Mouse (Mus musculus) c-Kit-negative CD71-positive TER-119-positive erythroid progenitor cells, embryonic 14.5 days (primary cell): ENCODE data around the gene Sema3f.

Experiments used
- DNase-seq: peaks from one replicate; pipeline ENCODE4 v3.0.0-alpha.2; 2013; ENCODE audit warnings: low read depth, low spot score

Gene Sema3f

DNA sequence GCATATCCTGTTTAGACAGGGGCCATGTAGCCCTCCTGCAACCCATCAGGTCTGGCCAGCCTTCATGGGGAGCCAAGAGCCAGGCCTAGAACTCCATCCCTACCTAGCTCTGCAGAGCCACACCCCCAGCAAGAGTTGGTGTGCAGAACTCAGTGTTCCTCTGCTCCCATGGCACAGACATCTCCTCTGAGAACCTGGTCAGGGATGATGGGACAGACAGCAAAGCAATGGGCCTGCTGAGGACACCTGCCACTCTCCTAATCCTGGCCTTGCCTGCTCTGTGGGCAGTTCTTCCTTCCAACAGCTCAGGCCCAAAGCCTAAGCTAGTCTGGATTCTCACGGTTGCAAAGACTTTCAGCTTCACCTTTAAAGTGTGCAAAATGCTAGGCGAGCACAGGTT is 5.4 kb upstream of the Sema3f start:
- DNase-seq = no peak

DNA sequence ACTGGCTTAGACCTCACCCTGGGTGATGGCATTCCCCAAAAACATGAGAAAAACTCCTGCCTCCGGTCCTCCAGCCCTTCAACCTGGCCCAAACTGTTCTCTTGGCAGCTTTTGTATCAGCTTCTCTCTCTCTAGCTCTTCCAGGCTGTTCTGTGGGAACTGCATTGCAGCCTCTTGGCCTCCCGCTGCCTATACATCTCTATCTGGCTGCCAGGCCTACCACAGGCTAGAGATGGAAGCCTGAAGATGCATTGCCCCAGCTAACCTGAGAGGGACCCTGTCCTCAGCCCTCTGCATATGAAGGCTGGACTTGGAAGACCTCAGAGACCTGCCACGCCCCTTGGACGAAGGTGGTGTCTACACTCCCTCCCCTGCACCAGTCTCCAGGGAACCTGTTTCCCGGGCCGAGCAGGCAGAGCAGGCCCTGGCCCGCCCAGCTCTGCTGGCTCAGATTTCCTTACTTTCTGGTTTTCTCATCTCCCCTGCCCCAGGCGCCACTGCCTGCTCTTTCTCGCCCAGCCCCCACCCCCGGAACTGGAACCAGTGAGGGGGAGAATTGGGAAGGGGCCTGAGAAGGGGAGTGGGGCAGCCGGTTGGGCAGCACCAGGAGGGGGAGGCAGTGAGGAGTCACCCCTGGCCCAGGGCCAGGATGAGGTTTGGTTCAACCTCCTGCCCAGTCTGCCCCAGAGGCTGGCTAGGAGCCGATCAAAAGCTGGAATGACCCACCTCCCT is 4.1 kb upstream of the Sema3f start:
- no peak for DNase-seq

DNA sequence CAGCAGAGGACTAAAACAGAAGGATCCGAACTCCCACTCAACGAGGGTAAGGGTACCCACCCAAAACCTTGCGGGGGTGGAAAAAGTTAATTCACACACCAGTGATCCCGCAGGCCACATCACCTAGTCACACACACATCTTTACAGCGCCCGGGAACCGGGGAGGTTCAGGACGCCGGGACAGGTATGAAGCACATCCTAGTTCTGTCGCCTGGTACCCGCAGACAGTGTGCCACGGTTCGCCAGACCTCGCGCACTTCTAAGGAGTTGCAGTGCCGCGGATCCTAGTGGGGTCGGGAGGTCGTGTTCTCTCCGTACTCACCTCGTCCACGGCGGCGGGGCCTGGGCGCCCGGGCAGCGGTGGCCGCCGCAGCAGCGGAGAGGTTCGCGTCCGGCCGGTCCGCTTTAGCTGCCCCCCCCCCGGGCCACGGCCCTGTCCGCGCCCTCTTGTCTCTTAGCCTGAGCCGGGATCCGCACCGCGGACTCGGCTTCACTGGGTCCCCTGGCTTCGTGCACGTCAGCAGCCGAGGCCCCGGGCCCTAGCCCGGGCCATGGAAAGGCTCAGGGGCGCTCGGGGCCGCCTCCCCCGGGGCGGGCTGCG is 1.1 kb downstream of the Sema3f start:
- no peak for DNase-seq

DNA sequence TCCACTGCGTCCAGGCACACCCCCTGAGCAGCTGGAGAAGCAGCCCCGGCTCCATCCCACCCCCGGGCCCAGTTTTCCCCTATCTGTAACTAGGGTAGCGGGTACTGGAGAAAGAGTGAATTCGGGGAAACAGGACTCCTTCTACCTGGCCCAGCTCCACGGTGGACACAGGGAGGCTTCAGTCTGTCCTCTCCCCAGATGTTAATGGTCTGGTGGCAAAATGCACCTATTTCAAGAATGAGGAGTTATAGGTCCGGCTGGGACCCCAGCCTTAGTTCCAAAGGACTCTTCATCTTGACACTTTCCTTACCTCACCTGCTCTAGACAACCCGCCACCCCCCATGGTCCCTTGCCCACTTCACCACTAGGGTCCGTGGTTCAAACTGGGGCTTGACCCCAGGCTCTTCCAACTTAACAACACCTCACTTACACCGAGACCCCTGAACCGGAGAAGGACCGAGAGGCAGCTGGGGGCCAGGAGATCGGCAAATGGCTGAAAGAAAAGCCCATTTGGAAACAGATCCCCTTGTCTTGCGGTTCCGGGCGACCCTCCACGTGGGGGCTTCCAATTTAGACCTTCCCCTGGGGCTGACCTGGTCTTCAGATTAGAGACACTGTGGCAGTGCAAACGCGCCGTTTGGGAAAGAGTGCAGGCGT is 1.7 kb downstream of the Sema3f start:
- no peak for DNase-seq

DNA sequence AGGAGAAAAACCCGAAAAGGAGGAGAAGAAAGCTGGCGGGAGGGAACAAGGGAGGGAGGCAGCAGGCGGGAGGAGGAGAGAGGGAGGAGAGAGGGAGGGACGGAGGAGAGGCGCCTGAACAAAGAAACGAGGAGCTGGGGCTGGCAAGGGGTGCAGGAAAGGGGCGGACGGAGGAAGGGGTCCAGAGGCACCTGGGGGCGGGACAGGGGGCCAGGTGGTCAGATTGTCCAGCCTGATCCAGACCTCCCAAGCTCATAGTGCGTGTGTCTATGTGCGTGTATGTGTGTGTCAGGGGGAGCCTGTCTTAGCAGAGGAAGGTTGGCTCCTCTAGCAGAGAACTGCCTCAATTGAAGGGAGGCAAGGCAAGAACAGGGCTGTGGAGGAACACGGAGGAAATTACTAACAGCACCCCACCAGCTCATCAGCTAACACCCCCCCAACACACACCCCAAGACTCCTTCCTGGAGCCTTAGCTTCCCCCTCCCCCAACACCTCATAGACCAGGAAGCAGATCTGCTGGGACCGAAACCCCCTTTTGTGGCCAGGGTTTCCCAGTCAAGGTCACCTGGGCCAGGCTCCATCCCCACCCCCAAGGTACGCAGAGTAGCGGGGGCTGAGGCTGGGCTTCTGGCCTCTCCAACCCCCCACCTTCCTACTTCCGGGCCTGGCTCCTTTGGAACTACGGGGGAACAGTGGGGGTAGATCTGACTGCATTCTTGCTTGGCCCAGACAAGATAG is 2.4 kb downstream of the Sema3f start:
- no peak for DNase-seq

DNA sequence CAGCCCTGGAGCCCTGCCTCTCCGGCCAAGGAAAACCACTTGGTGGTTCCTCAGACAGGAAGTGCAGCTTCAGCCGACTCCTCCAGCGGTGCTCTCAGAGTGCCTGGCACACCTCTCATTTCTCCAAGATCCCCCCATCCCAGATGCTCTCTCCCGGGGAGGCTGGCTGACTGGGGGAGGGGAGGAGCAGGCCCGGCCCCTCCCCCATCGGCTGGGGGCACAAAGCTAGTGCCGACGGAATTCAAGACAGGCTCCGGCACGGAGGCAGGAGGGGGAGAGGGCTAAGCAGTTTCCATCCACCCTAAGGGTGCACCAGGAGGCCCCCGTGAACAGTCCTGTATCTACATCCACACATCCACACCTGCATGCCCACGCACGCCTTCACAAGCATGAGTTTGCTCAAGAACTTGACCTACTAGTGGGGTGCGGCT is 3.5 kb downstream of the Sema3f start:
- DNase-seq = no peak

DNA sequence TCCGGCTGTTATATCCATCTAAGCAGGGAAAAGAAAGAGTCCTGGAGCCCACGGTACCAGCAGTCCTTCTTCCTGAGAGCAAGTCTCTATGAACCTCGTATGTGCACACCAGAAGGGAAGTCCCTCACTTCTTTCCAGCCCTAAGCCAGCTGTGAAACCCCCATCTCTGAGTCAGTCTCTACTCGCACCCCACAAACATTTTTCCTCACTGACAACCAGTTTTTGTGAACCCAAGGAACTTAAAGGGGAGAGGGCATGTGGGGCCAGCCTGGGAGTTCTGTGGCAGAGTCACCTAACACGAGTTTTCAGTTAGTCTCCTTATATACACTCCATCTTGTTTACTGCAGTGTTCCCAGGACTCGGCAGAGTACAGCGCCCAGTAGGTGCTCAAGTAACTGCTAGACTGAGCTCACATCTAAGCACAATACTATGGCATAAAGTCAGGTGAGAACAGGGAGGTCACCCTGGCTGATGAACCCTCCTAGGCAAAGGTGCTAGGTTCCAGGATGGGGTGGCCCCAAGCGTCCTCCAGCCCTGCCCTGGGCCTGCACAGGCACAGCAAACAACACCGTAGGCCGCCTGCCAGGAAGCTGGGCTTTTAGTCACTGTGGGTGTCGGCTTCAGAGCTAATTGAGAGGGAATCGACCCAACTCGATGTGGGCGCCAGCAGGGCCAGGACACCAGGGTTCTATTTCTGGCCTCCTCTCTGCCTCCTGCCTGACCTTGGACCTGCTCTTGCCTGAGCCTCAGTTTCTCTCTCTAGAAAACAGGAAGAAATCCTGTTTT is 6.7 kb downstream of the Sema3f start:
- DNase-seq = no peak

DNA sequence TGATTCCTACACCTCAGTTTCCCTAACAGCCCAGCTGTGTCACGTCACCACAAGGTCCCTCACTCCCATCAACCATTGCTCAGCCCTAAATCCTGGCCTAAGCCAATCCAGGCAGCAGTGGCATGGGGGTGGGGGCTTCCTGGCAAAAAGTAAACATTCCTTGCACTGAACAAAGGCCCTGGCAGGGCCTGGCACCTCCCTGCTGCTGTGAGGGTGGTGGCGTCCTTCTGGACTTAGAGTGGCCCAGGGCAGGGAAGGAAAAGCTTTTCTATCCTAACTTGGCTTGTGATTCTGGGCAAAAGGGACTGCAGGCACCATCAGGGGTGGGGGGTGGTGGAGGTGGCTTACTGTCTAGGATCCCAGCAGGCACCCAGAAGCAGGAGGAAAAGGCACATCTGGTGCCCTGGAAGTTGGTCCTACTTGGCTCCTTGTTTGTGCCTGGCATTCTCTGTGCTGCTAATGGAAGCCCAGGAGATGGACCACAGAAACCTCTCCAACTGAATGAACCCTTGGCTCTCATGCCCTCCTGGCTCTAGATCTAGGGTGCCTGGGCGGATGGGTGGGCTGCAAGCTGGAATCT is 7.6 kb downstream of the Sema3f start:
- DNase-seq = no peak

DNA sequence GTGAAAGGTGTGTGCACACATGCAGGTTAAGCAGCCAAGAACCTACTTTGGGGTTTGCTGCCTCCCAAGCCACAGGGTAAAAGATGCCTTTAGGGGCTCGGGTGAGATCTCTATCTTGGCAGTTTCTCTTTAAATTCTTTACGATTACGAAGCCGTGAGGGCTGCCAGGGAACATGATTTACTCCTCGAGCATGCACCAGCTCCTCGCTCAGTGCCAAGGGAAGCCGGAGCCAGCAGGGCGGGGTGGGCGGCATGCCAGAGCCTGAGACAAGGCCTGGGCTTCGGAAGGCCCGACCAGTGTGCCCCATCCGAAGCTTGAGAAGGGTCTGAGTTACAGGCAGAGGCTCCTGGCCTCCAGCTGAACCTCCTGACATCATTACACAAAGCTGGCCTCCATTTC is 8.7 kb downstream of the Sema3f start:
- no peak for DNase-seq

DNA sequence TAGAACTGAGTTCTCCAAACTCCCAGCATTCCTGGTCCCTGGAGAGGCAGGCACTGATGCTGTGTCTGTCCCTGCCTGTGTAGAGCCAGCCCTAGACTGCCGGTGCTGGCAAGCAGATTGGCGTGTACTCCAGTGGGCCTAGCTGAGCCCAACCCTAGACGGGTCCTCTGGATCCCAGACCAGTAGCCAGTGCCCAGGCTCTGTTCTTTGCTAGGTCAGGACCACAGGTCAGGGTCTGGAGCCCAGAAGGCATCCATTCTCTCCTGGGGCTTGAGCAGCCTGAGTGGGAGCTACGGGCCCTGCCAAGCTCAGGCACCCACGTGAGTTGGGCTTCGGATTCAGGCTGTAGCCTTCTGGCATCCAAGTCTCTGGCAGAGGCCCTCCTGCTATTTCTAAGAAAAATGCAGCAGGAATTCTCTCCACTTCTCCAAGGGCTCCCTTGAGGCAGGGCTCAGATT is 10.1 kb downstream of the Sema3f start:
- DNase-seq = no peak

DNA sequence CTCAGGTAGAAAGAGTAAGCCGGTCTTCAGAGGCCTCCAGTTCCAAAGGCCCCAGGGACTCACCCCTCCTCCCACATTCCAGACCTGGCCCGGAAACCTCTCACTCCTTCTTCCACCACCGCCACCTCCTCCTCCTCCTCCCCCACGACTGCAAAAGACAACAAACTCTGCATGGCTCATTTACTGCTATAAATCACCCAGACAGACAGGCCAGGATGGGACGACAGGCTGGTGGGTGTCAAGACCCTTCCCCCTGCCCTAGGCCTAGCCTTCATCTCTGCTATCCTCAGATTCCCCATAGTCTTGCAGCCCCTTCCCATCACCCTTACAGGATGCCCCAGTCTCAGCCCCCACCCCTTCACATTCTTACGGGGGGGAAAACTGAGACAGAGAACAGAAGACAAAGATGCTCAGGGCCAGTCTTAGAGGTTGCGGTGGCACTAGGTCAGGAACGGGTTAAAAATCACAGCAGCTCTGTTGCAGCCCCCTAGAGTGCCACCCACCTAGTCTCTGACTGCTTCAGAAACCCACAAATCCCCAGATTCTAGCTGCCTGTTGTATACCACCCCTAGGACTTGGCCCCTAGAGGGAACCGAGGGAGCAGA is 10.8 kb downstream of the Sema3f start:
- no peak for DNase-seq

DNA sequence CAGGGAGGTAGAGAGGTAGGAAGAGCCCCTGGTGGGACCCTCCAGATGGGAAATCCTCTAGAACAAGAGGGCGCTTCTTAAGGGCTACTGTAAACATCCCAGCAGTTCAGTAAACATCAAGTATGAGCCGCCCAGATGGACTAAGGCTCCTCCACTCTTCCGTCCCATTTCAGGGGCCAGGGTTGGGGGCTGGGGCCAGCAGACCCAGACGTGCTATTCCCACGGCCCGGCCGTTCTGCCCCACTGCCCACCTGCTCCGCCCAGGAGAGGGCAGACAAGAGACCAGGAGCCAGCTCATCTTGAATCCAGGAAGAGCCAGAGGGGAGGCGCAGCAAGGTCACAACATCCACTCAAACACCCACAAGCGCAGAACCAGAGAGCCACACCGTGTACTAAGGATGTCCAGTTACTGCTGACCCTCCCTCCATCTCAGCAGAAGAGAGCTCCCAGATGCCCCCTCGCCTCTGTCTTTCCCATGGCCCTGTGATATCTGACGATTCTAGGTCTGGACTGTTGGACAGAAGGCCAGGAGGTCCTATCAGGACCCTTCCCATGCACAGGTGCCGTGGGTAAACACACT is 11.6 kb downstream of the Sema3f start:
- DNase-seq = no peak

DNA sequence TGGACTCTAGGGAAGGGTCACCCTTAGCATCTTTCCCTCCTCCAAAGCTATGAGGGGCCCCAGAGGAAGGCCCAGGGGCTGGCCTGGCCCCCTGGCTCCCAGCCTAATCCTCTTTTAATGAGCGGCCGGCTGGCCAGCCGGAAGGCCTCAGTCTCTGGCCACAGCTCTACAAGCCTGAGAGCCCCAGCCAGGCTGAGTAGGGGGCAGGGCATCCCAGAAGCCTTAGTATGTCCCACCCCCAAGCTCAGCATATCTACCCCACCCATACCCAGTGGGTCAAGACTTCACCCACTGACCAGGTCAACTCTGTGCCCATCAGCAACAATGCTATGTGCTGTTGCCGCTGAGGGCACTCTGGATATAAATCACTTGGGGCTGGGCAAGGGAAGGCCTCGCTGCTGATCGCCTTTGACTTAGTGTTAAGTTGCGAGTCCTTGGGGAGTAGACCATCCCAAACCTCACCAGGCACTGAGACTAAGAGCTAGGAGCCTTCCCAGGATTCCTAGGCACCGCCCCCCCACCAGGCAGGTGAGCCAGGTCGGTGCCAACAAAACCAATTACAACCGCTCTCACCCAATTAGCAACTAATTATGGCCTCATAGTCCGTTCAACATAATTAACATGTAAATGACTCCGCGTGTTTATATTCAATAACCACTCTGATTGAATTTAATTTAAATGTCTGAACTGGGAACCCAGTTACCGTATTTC is 12.3 kb downstream of the Sema3f start:
- no peak for DNase-seq

DNA sequence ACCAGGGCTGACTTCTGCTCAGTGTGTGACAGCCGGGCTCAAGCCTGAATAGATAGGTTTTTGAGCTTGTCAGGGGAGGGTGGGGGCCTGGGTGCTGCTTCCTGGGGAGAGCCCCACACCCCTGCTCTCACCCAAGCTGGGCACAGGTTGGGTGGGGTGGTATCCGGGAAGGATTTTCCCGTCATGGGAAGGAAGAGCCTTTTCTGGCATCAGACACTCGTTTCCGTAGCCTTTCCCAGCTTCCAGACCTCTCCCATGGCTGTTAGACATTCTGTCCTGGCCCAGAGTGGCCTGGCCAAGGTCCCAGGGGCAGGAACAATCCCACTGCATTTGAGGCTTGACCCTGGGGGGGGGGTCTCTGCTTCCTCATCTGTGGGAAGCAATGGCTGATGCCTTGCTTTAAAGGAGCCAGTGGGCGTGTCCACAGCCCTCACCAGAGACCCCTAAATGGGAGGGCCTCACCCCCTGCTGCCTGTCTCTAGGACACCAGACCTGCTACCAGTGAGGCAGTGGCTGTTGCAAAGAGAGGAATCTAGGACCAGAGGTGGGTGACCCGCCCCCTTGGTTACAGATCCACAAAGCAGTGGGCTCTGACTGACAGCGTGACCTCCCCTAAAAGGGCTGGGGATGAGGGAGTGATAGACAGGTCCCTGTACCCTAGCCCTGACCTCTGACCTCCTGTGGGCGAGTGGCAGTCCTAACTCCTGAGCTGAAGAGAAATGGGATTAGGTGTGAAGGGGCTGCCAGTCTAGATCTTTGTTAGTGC is 13.2 kb downstream of the Sema3f start:
- no peak for DNase-seq

DNA sequence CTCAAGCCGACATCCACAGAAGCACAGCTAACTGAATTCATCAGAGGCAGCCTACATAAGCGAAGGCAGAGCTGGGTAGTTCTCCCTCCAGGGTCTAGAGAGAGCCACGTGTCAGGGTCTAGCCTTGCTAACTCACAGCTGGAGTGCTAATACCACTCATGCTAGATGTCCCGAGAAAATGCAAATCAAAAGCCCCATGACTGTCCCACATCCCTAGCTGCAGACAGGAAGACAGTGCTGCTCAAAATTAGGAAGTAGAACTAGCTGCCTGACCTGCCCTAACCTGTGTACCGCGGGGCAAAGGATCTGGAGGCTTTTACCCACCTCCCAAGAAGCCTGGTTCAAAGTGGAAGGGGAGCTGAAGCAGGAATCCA is 14.2 kb downstream of the Sema3f start:
- DNase-seq = no peak

DNA sequence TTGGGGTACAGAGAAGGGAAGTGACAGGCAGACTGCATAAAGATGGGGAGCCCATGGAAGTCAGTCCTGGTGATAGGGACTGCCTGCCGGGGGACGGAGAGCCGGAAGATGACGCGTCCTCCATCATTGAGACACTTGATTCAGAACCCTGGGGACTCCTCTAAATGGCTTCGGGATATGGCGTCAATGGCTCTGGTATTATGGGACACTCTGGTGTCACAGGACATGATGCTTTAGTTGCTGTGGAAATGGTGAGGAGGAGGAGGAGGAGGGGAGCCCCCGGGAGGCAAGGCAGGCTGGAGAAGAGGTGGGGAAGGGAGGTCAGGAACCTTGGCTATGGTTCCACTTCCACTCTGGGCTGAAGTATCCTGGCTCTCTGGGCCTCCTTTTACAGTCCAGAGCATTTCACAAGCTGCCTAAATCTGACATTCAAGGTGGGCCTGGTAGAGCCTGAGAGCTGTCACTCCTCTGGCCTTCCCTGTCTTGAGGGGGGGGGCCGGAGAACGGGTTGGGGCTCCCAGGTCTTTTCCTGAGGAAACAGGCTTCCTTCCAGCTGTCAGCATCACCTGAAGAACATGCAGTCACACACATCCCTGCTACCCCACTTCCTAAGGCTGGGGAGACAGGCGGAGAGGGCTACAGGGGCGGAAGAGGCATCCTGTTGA is 14.7 kb downstream of the Sema3f start:
- no peak for DNase-seq

DNA sequence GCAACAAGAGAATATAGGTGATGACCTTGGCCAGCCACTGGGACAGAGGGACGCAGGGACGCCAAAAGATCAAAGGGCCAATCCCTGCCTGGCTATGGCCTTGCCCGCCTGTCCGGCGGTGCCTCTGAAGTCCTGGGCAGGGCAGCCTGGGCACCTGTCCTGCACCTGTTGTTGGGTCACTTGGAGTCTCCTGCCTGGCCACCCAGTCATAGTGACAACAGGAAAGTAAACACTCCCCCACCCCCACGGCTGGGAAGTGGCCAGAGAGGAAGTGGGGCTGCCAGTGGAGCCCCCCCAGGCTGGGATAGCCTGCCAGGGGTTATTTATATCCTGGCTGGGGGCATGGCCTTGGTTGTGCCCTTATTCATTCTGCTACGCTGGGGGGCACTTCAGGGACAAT is 15.6 kb downstream of the Sema3f start:
- DNase-seq = no peak

DNA sequence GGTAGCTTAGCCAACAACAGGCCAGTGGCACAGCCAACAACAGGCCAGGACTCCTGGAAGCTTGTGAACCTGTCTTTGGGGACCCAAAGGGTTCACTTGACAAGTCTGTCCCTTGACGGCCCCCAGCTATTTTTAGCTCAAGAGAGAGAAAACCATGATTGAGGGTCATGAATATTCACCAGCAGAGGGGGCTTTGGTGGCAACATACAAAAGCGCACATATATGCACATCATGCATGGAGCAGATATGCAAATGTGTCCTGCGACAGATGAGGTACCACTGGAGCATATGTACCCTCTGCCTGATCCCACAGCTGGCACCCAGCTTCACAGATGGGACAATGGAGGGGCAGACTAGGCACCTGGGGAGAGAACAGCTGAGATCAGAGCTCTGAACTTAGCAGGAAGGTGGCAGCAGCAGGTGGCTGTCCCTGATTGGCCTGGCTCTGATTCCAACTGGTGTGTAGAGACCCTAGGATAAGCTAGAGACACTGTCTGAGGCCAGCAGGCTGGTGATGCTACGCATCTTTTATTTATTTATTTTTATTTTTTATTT is 16.8 kb downstream of the Sema3f start:
- no peak for DNase-seq
